Mouse (Mus musculus) limb, embryonic 15.5 days (tissue): ENCODE measurements around the gene Ate1. TPM values are rescaled to one million over a fixed set of nuclear protein-coding genes. Genes with fewer than 3 reads are reported as not detected.
"Not testable (repeated sequence)": the region's sequence is repeated elsewhere in the genome, so short reads cannot be mapped to it uniquely, and the experiment has no call there.

ENCODE experiments used
- ATAC-seq: fragments of 200-750 bp; cut with Nextera tagmentation; 2 replicates; pipeline ENCODE4 v1.8.0; 2017; ENCODE audit warnings: low read depth, moderate TSS enrichment; ENCODE audit not compliant: insufficient number of reproducible peaks, low FRiP score, low TSS enrichment
- H3K27ac ChIP-seq: fragments of 300-500 bp; sonication (generic); 2 replicates; pipeline ENCODE4 v1.5.1; 2015; ENCODE audit warnings: moderate library complexity, mild to moderate bottlenecking, inconsistent platforms
- H3K27me3 ChIP-seq: fragments of 300-500 bp; sonication (generic); 2 replicates; pipeline ENCODE4 v1.6.1; 2015; ENCODE audit warnings: inconsistent platforms
- H3K36me3 ChIP-seq: fragments of 300-500 bp; sonication (generic); 2 replicates; pipeline ENCODE4 v1.6.1; 2015; ENCODE audit warnings: inconsistent platforms
- H3K4me1 ChIP-seq: fragments of 300-500 bp; sonication (generic); 2 replicates; pipeline ENCODE4 v1.6.1; 2015; ENCODE audit warnings: inconsistent platforms
- H3K4me2 ChIP-seq: fragments of 300-500 bp; sonication (generic); 2 replicates; pipeline ENCODE4 v1.6.1; 2015; ENCODE audit warnings: mild to moderate bottlenecking, inconsistent platforms
- H3K4me3 ChIP-seq: fragments of 300-500 bp; sonication (generic); 2 replicates; pipeline ENCODE4 v1.5.1; 2015; ENCODE audit warnings: mild to moderate bottlenecking, inconsistent platforms
- H3K9ac ChIP-seq: fragments of 300-500 bp; sonication (generic); 2 replicates; pipeline ENCODE4 v1.6.1; 2015; ENCODE audit warnings: inconsistent platforms
- H3K9me3 ChIP-seq: fragments of 300-500 bp; sonication (generic); 2 replicates; pipeline ENCODE4 v1.6.1; 2016; ENCODE audit warnings: inconsistent platforms
- WGBS: fragments of 180-500 bp; shearing (Covaris S2); methylation state at CpG from one replicate; pipeline ENCODE4 v1.1.7; 2015; 5-methylcytosine and 5-hydroxymethylcytosine counted together
- polyA plus RNA-seq: library from polyadenylated mRNA; unstranded; fragments of >200 nt; fragmentation: Nextera tagmentation; extraction: Ambion mirVana; gene quantifications from 2 replicates; pipeline ENCODE4 v1.2.1, GENCODE M21; 2015

Gene Ate1
- polyA plus RNA-seq, 1 experiment from 2014 or later: 55.7 TPM

DNA sequence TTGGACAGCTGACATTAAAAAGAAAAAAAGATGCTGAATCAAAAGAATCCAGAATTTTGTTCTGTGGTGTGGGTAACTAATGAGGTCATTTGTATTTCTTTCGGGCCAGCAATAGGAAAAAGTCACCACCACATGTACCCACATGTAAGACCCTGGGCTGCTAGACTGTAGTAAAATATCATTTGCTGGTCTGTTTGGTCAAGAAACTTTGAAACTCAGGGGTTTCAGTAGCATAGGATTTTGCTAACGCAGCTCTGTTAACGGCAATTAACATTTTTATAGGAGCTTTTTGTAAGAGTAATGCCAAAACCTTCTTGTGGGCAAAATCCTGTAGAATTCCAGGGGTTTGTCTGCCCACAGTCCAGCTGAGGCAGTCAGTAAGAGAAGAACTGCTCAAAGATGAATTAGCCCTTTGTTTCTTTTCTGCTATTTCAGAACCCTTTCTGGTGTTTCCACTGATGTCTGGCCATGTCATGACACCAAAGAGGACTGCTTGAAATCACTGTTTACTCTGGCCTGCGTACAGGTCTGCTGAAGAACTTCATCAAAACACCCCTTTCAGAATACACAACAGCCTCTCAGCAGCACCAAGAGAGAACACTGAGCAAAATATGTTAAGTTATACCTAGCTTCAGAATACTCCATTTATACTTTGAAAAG is 64.5 kb downstream of the Ate1 start:
- H3K9me3 ChIP-seq: no peaks in the 10 kb centered on the region
- no peak overlapping the region for H3K9ac ChIP-seq
- no peak overlapping the region for H3K4me2 ChIP-seq
- no peak overlapping the region for H3K4me3 ChIP-seq
- whole genome bisulfite sequencing: 41% methylated on average over 4 of the region's 4 CpGs
- no peaks in the 10 kb centered on the region for H3K27me3 ChIP-seq
- peak; percentile 44; the same call in 1 of the 2 replicates for ATAC-seq
- peak overlapping the region; percentile 44; the same call in 1 of the 2 replicates for H3K27ac ChIP-seq
- peaks cover 34% of the 10 kb centered on the region for H3K36me3 ChIP-seq
- H3K4me1 ChIP-seq: 0 out of 2 replicates have a peak, but pooled peaks cover 4% of the 10 kb centered on the region

DNA sequence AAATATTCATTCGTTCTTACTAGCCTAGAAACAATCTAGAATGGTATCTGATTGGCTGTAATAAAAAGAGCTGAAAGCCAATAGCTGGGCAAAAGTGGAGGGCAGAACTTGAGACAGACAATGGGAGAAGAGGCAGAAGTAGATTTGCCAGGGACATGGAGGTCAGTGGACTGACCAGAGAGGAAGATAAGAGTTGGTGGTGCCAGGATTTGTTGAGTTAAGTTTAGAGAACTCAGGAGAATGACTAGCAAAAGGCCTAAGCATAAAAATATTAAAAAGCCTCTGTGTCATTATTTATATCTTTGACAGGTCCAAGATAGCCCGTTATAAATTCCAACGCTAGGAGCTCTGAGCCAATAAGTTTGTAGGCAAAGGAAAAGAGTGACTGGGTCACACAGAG is 65.9 kb downstream of the Ate1 start:
- Histone ChIP-seq H3K9me3 (no peaks in the 10 kb centered on the region), H3K4me3 (no peak overlapping the region), H3K9ac (no peak overlapping the region), H3K4me1 (0 out of 2 replicates have a peak, but pooled peaks cover 4% of the 10 kb centered on the region), H3K27me3 (no peaks in the 10 kb centered on the region), H3K4me2 (no peak overlapping the region), H3K36me3 (peaks cover 28% of the 10 kb centered on the region), H3K27ac (no peak overlapping the region)
- WGBS: 74% methylated on average over 3 of the region's 3 CpGs
- no peak for ATAC-seq

DNA sequence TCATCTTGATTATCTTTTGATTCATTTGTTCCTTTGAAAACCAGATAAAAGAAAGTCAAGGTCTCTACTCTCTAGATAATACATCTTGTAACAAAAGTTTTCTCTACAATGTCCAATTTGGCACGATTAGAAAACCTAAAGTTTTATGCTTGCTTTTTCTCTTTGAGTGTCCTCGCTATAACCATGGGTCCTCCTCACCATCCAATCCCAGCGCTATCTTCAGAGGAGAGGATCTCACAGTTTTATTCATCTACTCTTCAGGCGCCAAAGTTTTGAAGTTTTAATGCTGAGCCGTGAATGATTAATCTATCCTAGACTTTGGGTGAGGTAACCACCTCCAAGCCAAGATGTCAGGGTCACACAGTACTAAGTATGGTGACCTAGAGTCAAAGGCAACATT is 84.4 kb downstream of the Ate1 start:
- ATAC-seq: no peak
- WGBS: 93% methylated on average over 5 of the region's 5 CpGs
- H3K9ac ChIP-seq: no peak overlapping the region
- no peaks in the 10 kb centered on the region for H3K9me3 ChIP-seq
- no peak overlapping the region for H3K4me2 ChIP-seq
- H3K4me1 ChIP-seq: no peaks in the 10 kb centered on the region
- H3K27me3 ChIP-seq: no peaks in the 10 kb centered on the region
- no peak overlapping the region for H3K27ac ChIP-seq
- no peak overlapping the region for H3K4me3 ChIP-seq
- H3K36me3 ChIP-seq: no peaks in the 10 kb centered on the region

DNA sequence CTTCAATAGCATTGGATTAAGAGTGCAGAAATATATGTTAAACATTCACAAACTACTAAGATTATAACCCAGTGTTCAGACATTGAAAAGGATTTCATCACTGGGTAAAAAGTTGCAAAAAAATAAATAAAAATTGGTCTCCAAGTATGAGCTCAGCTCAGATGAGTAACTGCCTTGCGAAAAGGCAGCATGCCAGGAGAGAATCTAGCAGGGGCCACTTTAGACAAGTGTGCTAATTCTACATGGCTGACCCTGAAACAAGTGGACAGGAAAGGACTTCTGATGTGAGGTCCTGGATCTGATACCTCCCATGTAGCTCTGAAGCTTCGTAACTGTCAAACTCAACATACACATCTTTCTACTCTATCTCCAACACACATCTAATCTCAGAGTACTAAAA is 88.0 kb downstream of the Ate1 start:
- WGBS: 86% methylated on average over 2 of the region's 2 CpGs
- Histone ChIP-seq H3K4me2 (no peak overlapping the region), H3K9ac (no peak overlapping the region), H3K4me1 (no peaks in the 10 kb centered on the region), H3K27ac (no peak overlapping the region), H3K4me3 (no peak overlapping the region), H3K36me3 (no peaks in the 10 kb centered on the region), H3K27me3 (no peaks in the 10 kb centered on the region), H3K9me3 (no peaks in the 10 kb centered on the region)
- no peak for ATAC-seq

DNA sequence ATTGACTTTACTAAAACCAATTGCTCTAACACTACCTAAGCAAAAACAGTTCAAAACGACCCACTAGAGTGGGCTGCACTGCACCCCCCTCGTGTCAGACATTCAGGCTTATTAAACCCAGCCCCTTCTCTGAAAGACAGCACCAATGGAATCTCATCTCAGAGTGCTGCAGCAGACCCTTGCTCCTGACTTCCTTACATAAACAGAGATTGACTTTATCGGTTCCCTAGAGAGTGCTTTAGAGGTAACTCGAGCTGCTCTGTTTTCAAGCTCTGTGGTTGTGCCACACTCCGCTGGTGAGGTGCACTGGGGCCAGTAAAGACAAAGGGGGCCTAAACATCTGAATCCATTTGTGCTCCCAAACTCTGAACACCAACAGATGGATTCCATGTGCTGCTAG is 93.6 kb downstream of the Ate1 start:
- Histone ChIP-seq H3K9ac (no peak overlapping the region), H3K9me3 (no peaks in the 10 kb centered on the region), H3K4me2 (no peak overlapping the region), H3K27ac (peak overlapping the region; percentile 22; the same call in 1 of the 2 replicates), H3K4me1 (peaks cover 4% of the 10 kb centered on the region; the same call in 1 of the 2 replicates), H3K4me3 (no peak overlapping the region), H3K27me3 (no peaks in the 10 kb centered on the region), H3K36me3 (no peaks in the 10 kb centered on the region)
- 9% methylated on average over 5 of the region's 5 CpGs for WGBS
- ATAC-seq: no peak

DNA sequence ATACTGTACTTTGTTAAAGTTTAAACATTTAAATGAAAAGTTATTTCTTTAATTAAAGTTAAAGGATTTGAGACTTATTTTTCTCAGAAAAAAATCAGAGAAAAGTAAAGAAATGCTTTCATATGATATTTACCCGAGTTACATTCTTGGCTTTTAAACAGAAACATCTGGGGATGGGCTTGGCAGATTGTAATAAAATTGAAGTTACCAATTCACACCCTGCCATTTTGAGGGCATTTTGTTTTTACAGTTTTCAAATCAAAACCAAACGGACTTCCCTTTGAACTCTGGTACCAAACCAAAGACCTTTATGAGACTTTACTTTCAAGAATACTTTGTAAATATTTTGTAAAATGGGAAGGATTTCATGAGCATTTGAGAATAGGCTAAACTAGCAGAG is 94.2 kb downstream of the Ate1 start:
- Histone ChIP-seq H3K27me3 (no peaks in the 10 kb centered on the region), H3K4me2 (no peak overlapping the region), H3K9ac (no peak overlapping the region), H3K27ac (no peak overlapping the region), H3K9me3 (no peaks in the 10 kb centered on the region), H3K36me3 (no peaks in the 10 kb centered on the region), H3K4me3 (no peak overlapping the region), H3K4me1 (peaks cover 4% of the 10 kb centered on the region; the same call in 1 of the 2 replicates)
- no peak for ATAC-seq
- 19% methylated on average over 2 of the region's 2 CpGs for WGBS

DNA sequence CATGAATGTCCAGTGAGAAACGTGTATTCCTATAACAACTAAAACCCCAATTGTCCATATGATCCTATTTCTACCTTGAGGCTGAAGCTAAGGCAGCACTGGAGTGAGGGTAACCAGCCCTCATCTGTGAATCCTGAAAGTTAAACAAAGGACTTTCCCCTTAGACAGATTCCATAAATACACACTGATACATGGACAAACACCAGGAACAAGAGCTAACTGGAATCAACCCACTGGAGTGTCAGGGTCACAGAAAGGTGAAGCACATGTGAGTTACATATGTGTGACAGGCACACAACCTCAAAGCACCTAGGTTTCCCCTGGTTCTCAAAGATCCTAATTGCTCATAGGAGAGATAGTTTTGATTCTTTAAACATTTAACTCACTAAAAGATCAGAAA is 100.2 kb downstream of the Ate1 start:
- H3K27ac ChIP-seq: no peak overlapping the region
- H3K4me1 ChIP-seq: no peaks in the 10 kb centered on the region
- H3K4me2 ChIP-seq: no peak overlapping the region
- WGBS: 70% methylated on average over 1 of the region's 1 CpGs
- no peak overlapping the region for H3K9ac ChIP-seq
- H3K4me3 ChIP-seq: no peak overlapping the region
- ATAC-seq: no peak
- no peaks in the 10 kb centered on the region for H3K36me3 ChIP-seq
- no peaks in the 10 kb centered on the region for H3K9me3 ChIP-seq
- H3K27me3 ChIP-seq: no peaks in the 10 kb centered on the region

DNA sequence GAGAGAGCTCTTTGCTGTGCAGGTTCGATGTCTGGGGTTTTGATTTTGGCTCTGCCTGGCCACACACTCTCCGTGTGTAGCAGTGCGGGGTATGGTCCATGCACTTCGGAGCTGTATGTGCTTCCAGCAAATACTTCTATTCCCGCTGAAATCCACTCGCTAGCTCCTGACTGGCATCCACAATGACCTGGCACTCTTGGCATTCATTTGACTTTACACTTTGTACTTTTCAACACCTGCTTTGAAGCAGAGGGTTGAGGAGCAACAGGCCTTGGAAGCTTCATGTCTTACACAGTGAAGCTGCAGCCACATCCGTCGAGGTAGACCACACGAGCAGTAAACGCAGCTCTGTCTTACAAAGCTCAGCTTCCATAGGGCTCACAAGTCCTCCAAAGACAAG is 112.5 kb downstream of the Ate1 start:
- ATAC-seq: no peak
- Histone ChIP-seq H3K4me3 (no peak overlapping the region), H3K27me3 (no peaks in the 10 kb centered on the region), H3K4me2 (no peak overlapping the region), H3K4me1 (peaks cover 6% of the 10 kb centered on the region), H3K36me3 (no peaks in the 10 kb centered on the region), H3K27ac (peak overlapping the region; percentile 1; the same call in 1 of the 2 replicates), H3K9me3 (no peaks in the 10 kb centered on the region), H3K9ac (no peak overlapping the region)
- WGBS: 75% methylated on average over 10 of the region's 10 CpGs

DNA sequence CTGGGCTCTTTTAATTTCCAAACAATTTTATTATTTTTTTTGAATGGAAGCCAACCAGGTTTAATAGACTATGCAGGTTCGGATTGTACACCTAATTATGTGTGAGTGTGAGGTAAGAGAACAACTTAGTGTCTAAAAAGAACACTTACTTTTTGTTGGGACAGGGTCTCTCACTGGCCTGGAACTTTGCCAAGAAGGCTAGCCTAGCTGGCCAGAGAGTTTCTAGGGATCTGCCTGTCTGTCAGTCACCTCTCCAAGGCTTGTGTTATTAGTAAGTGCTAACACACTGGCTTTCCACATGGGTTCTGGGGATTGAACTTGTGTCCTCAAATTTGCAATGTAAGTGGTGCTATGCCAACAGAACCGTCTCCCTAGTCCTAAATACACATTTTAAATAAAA is 116.8 kb downstream of the Ate1 start:
- no peak overlapping the region for H3K27ac ChIP-seq
- no peaks in the 10 kb centered on the region for H3K9me3 ChIP-seq
- H3K36me3 ChIP-seq: no peaks in the 10 kb centered on the region
- 45% methylated on average over 2 of the region's 2 CpGs for WGBS
- H3K4me2 ChIP-seq: no peak overlapping the region
- peaks cover 6% of the 10 kb centered on the region for H3K4me1 ChIP-seq
- no peaks in the 10 kb centered on the region for H3K27me3 ChIP-seq
- no peak overlapping the region for H3K9ac ChIP-seq
- H3K4me3 ChIP-seq: no peak overlapping the region
- ATAC-seq: no peak

DNA sequence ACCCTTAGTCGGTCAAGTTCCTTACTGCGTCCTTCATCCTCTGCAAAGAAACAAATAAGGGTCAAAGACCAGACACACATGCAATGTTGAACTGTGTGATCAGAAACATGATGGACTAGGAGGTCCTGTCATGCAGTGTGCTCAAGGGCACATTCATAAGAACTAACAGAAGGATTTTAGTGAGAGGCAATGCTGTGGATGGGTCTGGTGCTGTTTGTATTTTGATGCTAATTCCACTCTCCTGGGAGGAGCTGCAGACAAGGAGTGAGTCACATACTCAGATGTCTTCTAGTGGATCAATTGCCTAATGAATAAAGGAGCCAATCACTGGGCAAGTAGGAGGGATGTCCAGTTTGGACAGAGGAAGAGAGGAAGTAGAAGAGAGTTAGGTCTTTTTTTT is 125.5 kb downstream of the Ate1 start:
- peaks cover 13% of the 10 kb centered on the region; the same call in 1 of the 2 replicates for H3K36me3 ChIP-seq
- no peak overlapping the region for H3K27ac ChIP-seq
- H3K9me3 ChIP-seq: no peaks in the 10 kb centered on the region
- WGBS: 91% methylated on average over 2 of the region's 2 CpGs
- H3K4me1 ChIP-seq: no peaks in the 10 kb centered on the region
- no peak overlapping the region for H3K9ac ChIP-seq
- no peak overlapping the region for H3K4me2 ChIP-seq
- no peak overlapping the region for H3K4me3 ChIP-seq
- no peaks in the 10 kb centered on the region for H3K27me3 ChIP-seq
- no peak for ATAC-seq

DNA sequence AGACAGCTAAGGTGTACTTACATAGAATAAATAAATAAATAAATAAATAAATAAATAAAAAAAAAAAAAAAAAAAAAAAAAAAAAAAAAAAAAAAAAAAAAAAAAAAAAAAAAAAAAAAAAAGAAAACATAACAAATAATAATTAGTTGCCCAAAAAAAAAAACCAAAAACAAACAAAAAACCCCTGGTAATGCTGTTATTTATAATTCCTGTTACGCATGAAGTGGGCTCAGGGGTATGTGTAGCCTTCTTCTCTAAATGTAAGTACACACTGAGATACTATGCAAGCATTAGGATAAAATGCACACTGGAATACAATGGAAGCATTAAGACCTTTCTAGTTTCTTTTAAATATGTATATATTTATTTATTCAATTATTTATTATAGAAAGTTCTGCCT is 130.1 kb downstream of the Ate1 start:
- not testable (repeated sequence) for H3K4me1 ChIP-seq, H3K9me3 ChIP-seq, H3K4me2 ChIP-seq, H3K4me3 ChIP-seq, H3K27me3 ChIP-seq, H3K9ac ChIP-seq, H3K27ac ChIP-seq, ATAC-seq
- 96% methylated on average over 1 of the region's 1 CpGs for WGBS
- H3K36me3 ChIP-seq: peaks cover 21% of the 10 kb centered on the region

DNA sequence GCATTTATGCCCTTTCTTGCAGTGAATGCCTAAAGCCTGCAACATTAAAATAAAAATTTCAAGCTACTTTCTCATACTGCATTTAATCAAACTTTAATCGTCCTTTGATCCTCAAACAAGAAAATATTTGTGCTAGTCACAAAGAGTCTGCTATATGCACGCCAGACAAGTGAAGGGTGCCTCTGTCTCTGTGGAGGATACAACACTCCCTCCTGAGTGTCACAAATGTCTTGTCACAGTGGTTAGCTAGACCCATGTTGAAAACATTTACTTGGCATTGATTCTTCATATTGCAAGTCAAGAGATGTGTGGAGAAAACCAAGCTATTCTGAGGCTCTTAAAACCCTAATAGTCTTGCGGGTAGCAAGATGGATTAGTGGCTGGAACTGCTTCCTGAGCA is 133.9 kb downstream of the Ate1 start:
- H3K36me3 ChIP-seq: peaks cover 9% of the 10 kb centered on the region
- H3K4me2 ChIP-seq: no peak overlapping the region
- no peaks in the 10 kb centered on the region for H3K9me3 ChIP-seq
- no peak overlapping the region for H3K4me3 ChIP-seq
- no peak overlapping the region for H3K27ac ChIP-seq
- ATAC-seq: no peak
- no peaks in the 10 kb centered on the region for H3K27me3 ChIP-seq
- no peaks in the 10 kb centered on the region for H3K4me1 ChIP-seq
- WGBS: 66% methylated on average over 3 of the region's 3 CpGs
- no peak overlapping the region for H3K9ac ChIP-seq
